Mouse (Mus musculus): Measurements from ENCODE around the gene Zfyve19. TPM values are rescaled to one million over a fixed set of nuclear protein-coding genes. Genes with fewer than 3 reads are reported as not detected.

The Zfyve19 gene
- polyA plus RNA-seq, 1 experiment = 41.2 TPM

- Histone ChIP-seq H3K4me3 (ENCODE audit: insufficient read depth, low read length) (no peak overlapping the region), H3K4me1 (ENCODE audit: control insufficient read depth, insufficient read depth, low read length) (peaks cover 3% of the 10 kb centered on the region; the same call in 1 of the 2 replicates), H3K27ac (ENCODE audit: insufficient read depth, low read depth, low read length) (no peak overlapping the region)
- TF ChIP-seq CTCF (IDR thresholded peaks at IDR 0.05; ENCODE audit: low read depth, low read length) (no peak), POLR2A (IDR thresholded peaks at IDR 0.05; ENCODE audit: borderline replicate concordance, low read depth, low read length) (no peak)
Measured at GRCm38 (mm10) chr2:119190969-119191368, 17.4 kb upstream of the Zfyve19 start.

- TF ChIP-seq CTCF (IDR thresholded peaks at IDR 0.05; ENCODE audit: low read depth, low read length) (no peak), POLR2A (IDR thresholded peaks at IDR 0.05; ENCODE audit: borderline replicate concordance, low read depth, low read length) (no peak)
- no peak overlapping the region for H3K27ac ChIP-seq (ENCODE audit: insufficient read depth, low read depth, low read length)
- H3K4me3 ChIP-seq (ENCODE audit: insufficient read depth, low read length) = no peak overlapping the region
- H3K4me1 ChIP-seq (ENCODE audit: control insufficient read depth, insufficient read depth, low read length) = peaks cover under 1% of the 10 kb centered on the region; the same call in 1 of the 2 replicates
Measured at GRCm38 (mm10) chr2:119194140-119194539, 14.3 kb upstream of the Zfyve19 start.

- no peaks in the 10 kb centered on the region for H3K4me1 ChIP-seq (ENCODE audit: control insufficient read depth, insufficient read depth, low read length)
- no peak overlapping the region for H3K4me3 ChIP-seq (ENCODE audit: insufficient read depth, low read length)
- no peak overlapping the region for H3K27ac ChIP-seq (ENCODE audit: insufficient read depth, low read depth, low read length)
- TF ChIP-seq POLR2A (IDR thresholded peaks at IDR 0.05; ENCODE audit: borderline replicate concordance, low read depth, low read length) = no peak
- no peak for TF ChIP-seq CTCF (IDR thresholded peaks at IDR 0.05; ENCODE audit: low read depth, low read length)
Measured at GRCm38 (mm10) chr2:119196316-119197108, 11.9 kb upstream of the Zfyve19 start.

GRCm38 (mm10) chr2:119197493-119197892 lies 10.9 kb upstream of the Zfyve19 start:
- H3K4me1 ChIP-seq (ENCODE audit: control insufficient read depth, insufficient read depth, low read length) = peaks cover under 1% of the 10 kb centered on the region; the same call in 1 of the 2 replicates
- no peak overlapping the region for H3K4me3 ChIP-seq (ENCODE audit: insufficient read depth, low read length)
- TF ChIP-seq CTCF (IDR thresholded peaks at IDR 0.05; ENCODE audit: low read depth, low read length) (no peak), POLR2A (IDR thresholded peaks at IDR 0.05; ENCODE audit: borderline replicate concordance, low read depth, low read length) (no peak)
- no peak overlapping the region for H3K27ac ChIP-seq (ENCODE audit: insufficient read depth, low read depth, low read length)

GRCm38 (mm10) chr2:119198049-119198448 lies 10.4 kb upstream of the Zfyve19 start:
- TF ChIP-seq CTCF (IDR thresholded peaks at IDR 0.05; ENCODE audit: low read depth, low read length) (no peak), POLR2A (IDR thresholded peaks at IDR 0.05; ENCODE audit: borderline replicate concordance, low read depth, low read length) (no peak)
- Histone ChIP-seq H3K4me1 (ENCODE audit: control insufficient read depth, insufficient read depth, low read length) (peaks cover 6% of the 10 kb centered on the region), H3K4me3 (ENCODE audit: insufficient read depth, low read length) (no peak overlapping the region), H3K27ac (ENCODE audit: insufficient read depth, low read depth, low read length) (no peak overlapping the region)

- TF ChIP-seq CTCF (IDR thresholded peaks at IDR 0.05; ENCODE audit: low read depth, low read length) (no peak), POLR2A (IDR thresholded peaks at IDR 0.05; ENCODE audit: borderline replicate concordance, low read depth, low read length) (no peak)
- no peak overlapping the region for H3K4me3 ChIP-seq (ENCODE audit: insufficient read depth, low read length)
- H3K4me1 ChIP-seq (ENCODE audit: control insufficient read depth, insufficient read depth, low read length) = peaks cover 14% of the 10 kb centered on the region
- H3K27ac ChIP-seq (ENCODE audit: insufficient read depth, low read depth, low read length) = no peak overlapping the region
Measured at GRCm38 (mm10) chr2:119198934-119199333, 9.5 kb upstream of the Zfyve19 start.

- Histone ChIP-seq H3K4me1 (ENCODE audit: control insufficient read depth, insufficient read depth, low read length) (peaks cover 18% of the 10 kb centered on the region), H3K4me3 (ENCODE audit: insufficient read depth, low read length) (no peak overlapping the region), H3K27ac (ENCODE audit: insufficient read depth, low read depth, low read length) (no peak overlapping the region)
- TF ChIP-seq CTCF (IDR thresholded peaks at IDR 0.05; ENCODE audit: low read depth, low read length) (no peak), POLR2A (IDR thresholded peaks at IDR 0.05; ENCODE audit: borderline replicate concordance, low read depth, low read length) (no peak)
Measured at GRCm38 (mm10) chr2:119202914-119203453, 5.4 kb upstream of the Zfyve19 start.

GRCm38 (mm10) chr2:119203871-119204460 lies 4.5 kb upstream of the Zfyve19 start:
- H3K4me3 ChIP-seq (ENCODE audit: insufficient read depth, low read length) = no peak overlapping the region
- no peak overlapping the region for H3K27ac ChIP-seq (ENCODE audit: insufficient read depth, low read depth, low read length)
- TF ChIP-seq POLR2A (IDR thresholded peaks at IDR 0.05; ENCODE audit: borderline replicate concordance, low read depth, low read length) = no peak
- no peak for TF ChIP-seq CTCF (IDR thresholded peaks at IDR 0.05; ENCODE audit: low read depth, low read length)
- H3K4me1 ChIP-seq (ENCODE audit: control insufficient read depth, insufficient read depth, low read length) = peaks cover 18% of the 10 kb centered on the region

- Histone ChIP-seq H3K4me1 (ENCODE audit: control insufficient read depth, insufficient read depth, low read length) (peaks cover 19% of the 10 kb centered on the region), H3K4me3 (ENCODE audit: insufficient read depth, low read length) (peak overlapping the region; percentile 88), H3K27ac (ENCODE audit: insufficient read depth, low read depth, low read length) (peak overlapping the region; percentile 87)
- TF ChIP-seq CTCF (IDR thresholded peaks at IDR 0.05; ENCODE audit: low read depth, low read length) (no peak), POLR2A (IDR thresholded peaks at IDR 0.05; ENCODE audit: borderline replicate concordance, low read depth, low read length) (no peak)
Measured at GRCm38 (mm10) chr2:119207961-119208343, 465 bp upstream of the Zfyve19 start.

GRCm38 (mm10) chr2:119209176-119209507 lies 725 bp downstream of the Zfyve19 start:
- Histone ChIP-seq H3K27ac (ENCODE audit: insufficient read depth, low read depth, low read length) (no peak overlapping the region), H3K4me1 (ENCODE audit: control insufficient read depth, insufficient read depth, low read length) (peaks cover 7% of the 10 kb centered on the region), H3K4me3 (ENCODE audit: insufficient read depth, low read length) (peak overlapping the region; percentile 88)
- TF ChIP-seq POLR2A (IDR thresholded peaks at IDR 0.05; ENCODE audit: borderline replicate concordance, low read depth, low read length) = no peak
- TF ChIP-seq CTCF (IDR thresholded peaks at IDR 0.05; ENCODE audit: low read depth, low read length) = no peak

Data from bone marrow macrophage, adult 2 months (primary cell).